Mouse (Mus musculus) hindbrain, embryonic 16.5 days (tissue): ENCODE results near the gene Mrpl57. TPM values are rescaled to one million over a fixed set of nuclear protein-coding genes. Genes with fewer than 3 reads are reported as not detected.
"Not testable (repeated sequence)": the region's sequence is repeated elsewhere in the genome, so short reads cannot be mapped to it uniquely, and the experiment has no call there.

Experiments
- ATAC-seq: fragments of 200-750 bp; cut with Nextera tagmentation; 2 replicates; pipeline ENCODE4 v1.8.0; 2017; ENCODE audit warnings: moderate TSS enrichment, moderate library complexity
- H3K27ac ChIP-seq: fragments of 300-500 bp; sonication (generic); 2 replicates; pipeline ENCODE4 v1.5.1; 2014; ENCODE audit warnings: low read depth, mild to moderate bottlenecking, control low read depth, low read length, moderate library complexity
- H3K27me3 ChIP-seq: fragments of 300-500 bp; sonication (generic); replicated peaks from 2 replicates; pipeline ENCODE4 v1.6.1; 2014; ENCODE audit warnings: low read length; ENCODE audit not compliant: control insufficient read depth, insufficient read depth
- H3K36me3 ChIP-seq: fragments of 300-500 bp; sonication (generic); 2 replicates; pipeline ENCODE4 v1.6.1; 2014; ENCODE audit warnings: mild to moderate bottlenecking, low read length, moderate library complexity, mixed read lengths; ENCODE audit not compliant: control insufficient read depth, insufficient read depth
- H3K4me1 ChIP-seq: fragments of 300-500 bp; sonication (generic); 2 replicates; pipeline ENCODE4 v1.6.1; 2014; ENCODE audit warnings: low read depth, low read length; ENCODE audit not compliant: control insufficient read depth, insufficient read depth
- H3K4me2 ChIP-seq: fragments of 300-500 bp; sonication (generic); 2 replicates; pipeline ENCODE4 v1.6.1; 2014; ENCODE audit warnings: mild to moderate bottlenecking, low read length, control low read depth, moderate library complexity
- H3K4me3 ChIP-seq: fragments of 300-500 bp; sonication (generic); 2 replicates; pipeline ENCODE4 v1.5.1; 2014; ENCODE audit warnings: mild to moderate bottlenecking, low read length, control low read depth, moderate library complexity
- H3K9ac ChIP-seq: fragments of 300-500 bp; sonication (generic); 2 replicates; pipeline ENCODE4 v1.6.1; 2014; ENCODE audit warnings: low read depth, mild to moderate bottlenecking, control low read depth, low read length, moderate library complexity
- H3K9me3 ChIP-seq: fragments of 300-500 bp; sonication (generic); 2 replicates; pipeline ENCODE4 v1.6.1; 2014; ENCODE audit warnings: mild to moderate bottlenecking, low read length, moderate library complexity; ENCODE audit not compliant: control insufficient read depth
- WGBS: fragments of 180-500 bp; shearing (Covaris S2); extraction: QIAGEN DNeasy Blood & Tissue Kit; methylation state at CpG from one replicate; pipeline ENCODE4 v1.1.7; 2014; 5-methylcytosine and 5-hydroxymethylcytosine counted together
- polyA plus RNA-seq: library from polyadenylated mRNA; unstranded; fragments of >200 nt; fragmentation: Nextera tagmentation; extraction: Ambion mirVana; gene quantifications from 2 replicates; pipeline ENCODE4 v1.2.1, GENCODE M21; 2015

Mrpl57 gene
- polyA plus RNA-seq, 1 experiment from 2014 or later: 162 TPM

GRCm38 (mm10) chr14:57808558-57808957, 17.5 kb upstream of the Mrpl57 start:
- Histone ChIP-seq H3K36me3 (peaks cover 26% of the 10 kb centered on the region), H3K9me3 (no peaks in the 10 kb centered on the region), H3K9ac (no peak overlapping the region), H3K4me2 (no peak overlapping the region), H3K4me3 (no peak overlapping the region), H3K4me1 (no peaks in the 10 kb centered on the region), H3K27ac (no peak overlapping the region), H3K27me3 (no peaks in the 10 kb centered on the region)
- 73% methylated on average over 5 of the region's 5 CpGs for WGBS
- ATAC-seq: no peak

DNA sequence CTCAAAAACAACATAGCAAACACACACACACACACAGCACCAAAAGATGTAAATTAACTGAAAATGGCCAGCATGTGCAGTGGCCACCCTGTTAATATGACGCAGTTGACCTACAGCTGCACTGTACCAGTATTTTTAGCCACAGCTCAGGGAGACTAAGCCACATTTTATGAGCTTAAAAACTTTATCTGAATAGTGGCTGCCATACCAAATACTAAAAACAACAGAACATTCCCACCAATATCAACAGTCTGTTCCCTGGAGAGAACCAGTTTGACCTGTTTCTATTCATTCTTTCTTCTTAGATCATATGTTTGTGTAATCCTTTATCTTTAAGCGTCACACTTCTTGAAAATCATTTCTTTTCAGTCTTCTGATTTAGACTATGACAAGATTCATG, 15.1 kb upstream of the Mrpl57 start:
- H3K9ac ChIP-seq: no peak overlapping the region
- ATAC-seq: no peak

GRCm38 (mm10) chr14:57811844-57812243, 14.2 kb upstream of the Mrpl57 start:
- H3K4me2 ChIP-seq: no peak overlapping the region
- no peaks in the 10 kb centered on the region for H3K9me3 ChIP-seq
- no peaks in the 10 kb centered on the region for H3K4me1 ChIP-seq
- no peak overlapping the region for H3K9ac ChIP-seq
- 96% methylated on average over 5 of the region's 5 CpGs for WGBS
- H3K27me3 ChIP-seq: no peaks in the 10 kb centered on the region
- no peak overlapping the region for H3K27ac ChIP-seq
- no peak overlapping the region for H3K4me3 ChIP-seq
- ATAC-seq: no peak
- H3K36me3 ChIP-seq: peaks cover 10% of the 10 kb centered on the region

More for the DNA sequence above, 15.1 kb upstream of the Mrpl57 start:
- Histone ChIP-seq H3K9me3 (no peaks in the 10 kb centered on the region), H3K4me2 (no peak overlapping the region), H3K4me1 (no peaks in the 10 kb centered on the region), H3K27me3 (no peaks in the 10 kb centered on the region), H3K27ac (no peak overlapping the region), H3K4me3 (no peak overlapping the region), H3K36me3 (peaks cover 18% of the 10 kb centered on the region)
- 94% methylated on average over 2 of the region's 2 CpGs for whole genome bisulfite sequencing

DNA sequence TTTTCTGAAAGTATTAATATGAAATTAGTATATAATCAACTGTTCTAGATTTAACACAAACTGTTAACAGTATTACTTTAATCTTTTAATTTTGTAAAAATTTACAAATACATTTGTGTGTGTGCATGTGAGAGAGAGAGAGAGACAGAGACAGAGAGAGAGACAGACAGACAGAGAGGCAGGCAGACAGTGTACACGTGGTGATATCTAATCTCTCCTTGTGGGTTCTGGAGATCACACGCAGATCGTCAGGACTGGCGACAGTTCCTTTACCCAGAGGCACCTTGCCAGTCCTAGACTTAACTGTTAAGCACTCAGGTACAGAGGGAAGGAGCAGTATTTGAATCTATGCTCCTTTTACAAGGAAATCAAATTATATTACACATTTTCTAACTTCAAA, 5.2 kb upstream of the Mrpl57 start:
- H3K4me2 ChIP-seq: no peak overlapping the region
- H3K9ac ChIP-seq: no peak overlapping the region
- no peaks in the 10 kb centered on the region for H3K27me3 ChIP-seq
- no peaks in the 10 kb centered on the region for H3K9me3 ChIP-seq
- H3K4me1 ChIP-seq: peaks cover 2% of the 10 kb centered on the region; the same call in 1 of the 2 replicates
- H3K4me3 ChIP-seq: no peak overlapping the region
- H3K27ac ChIP-seq: no peak overlapping the region
- WGBS: 91% methylated on average over 4 of the region's 4 CpGs
- no peak for ATAC-seq
- H3K36me3 ChIP-seq: no peaks in the 10 kb centered on the region

- H3K36me3 ChIP-seq: no peaks in the 10 kb centered on the region
- H3K9me3 ChIP-seq: no peaks in the 10 kb centered on the region
- peak overlapping the region; percentile 95 for H3K9ac ChIP-seq
- H3K4me3 ChIP-seq: peak overlapping the region; percentile 90
- peaks cover 11% of the 10 kb centered on the region for H3K4me1 ChIP-seq
- H3K27ac ChIP-seq: peak overlapping the region; percentile 9; the same call in 1 of the 2 replicates
- WGBS: 71% methylated on average over 1 of the region's 1 CpGs
- ATAC-seq: no peak
- peak overlapping the region; percentile 79 for H3K4me2 ChIP-seq
- no peaks in the 10 kb centered on the region for H3K27me3 ChIP-seq
These were observed 1.2 kb downstream of the Mrpl57 start for GRCm38 (mm10) chr14:57827284-57827683.

DNA sequence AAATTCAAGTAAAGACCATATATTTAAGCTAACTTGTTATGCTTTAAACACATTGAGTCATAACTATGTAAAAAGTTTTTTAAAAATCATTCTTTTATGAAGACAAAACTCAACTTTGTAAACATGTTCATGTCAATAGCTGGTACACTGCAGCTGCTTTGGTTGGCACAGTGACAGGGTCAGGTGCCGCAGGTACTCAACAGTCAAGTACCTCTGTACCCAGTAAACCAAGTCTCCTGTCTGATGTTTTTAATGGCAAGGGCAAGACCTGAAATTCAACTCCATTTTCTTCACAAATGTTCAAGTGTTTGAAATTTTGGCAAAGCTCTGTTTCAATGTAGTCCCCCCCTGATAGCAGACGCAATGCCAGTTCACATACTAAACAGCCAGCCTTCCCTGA, 7.5 kb downstream of the Mrpl57 start:
- Histone ChIP-seq H3K27ac (no peak overlapping the region), H3K36me3 (peaks cover 13% of the 10 kb centered on the region), H3K27me3 (no peaks in the 10 kb centered on the region), H3K4me2 (no peak overlapping the region), H3K9ac (no peak overlapping the region), H3K9me3 (no peaks in the 10 kb centered on the region), H3K4me1 (no peaks in the 10 kb centered on the region), H3K4me3 (no peak overlapping the region)
- ATAC-seq: no peak
- WGBS: 99% methylated on average over 2 of the region's 2 CpGs

DNA sequence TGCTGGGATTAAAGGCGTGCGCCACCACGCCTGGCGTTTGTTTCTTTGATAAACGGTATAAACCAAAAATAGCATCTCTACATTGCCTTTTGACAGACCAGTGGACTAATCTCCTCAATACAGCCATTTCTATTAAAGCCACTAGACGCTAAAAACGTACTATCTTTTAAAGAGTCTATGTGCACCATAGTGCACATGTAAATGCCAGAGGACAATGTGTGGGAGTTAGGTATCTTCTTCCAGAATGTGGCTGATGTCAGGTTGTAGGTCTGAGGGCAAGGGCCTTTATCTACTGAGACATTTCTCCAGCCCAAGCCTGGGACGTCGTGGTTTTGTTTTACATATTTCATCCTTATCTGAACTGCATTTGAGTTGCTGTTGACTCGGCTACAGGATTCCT, 9.1 kb downstream of the Mrpl57 start:
- no peak overlapping the region for H3K27ac ChIP-seq
- no peak overlapping the region for H3K4me3 ChIP-seq
- no peaks in the 10 kb centered on the region for H3K9me3 ChIP-seq
- WGBS: 96% methylated on average over 10 of the region's 10 CpGs
- H3K9ac ChIP-seq: no peak overlapping the region
- peaks cover 19% of the 10 kb centered on the region for H3K36me3 ChIP-seq
- ATAC-seq: no peak
- no peak overlapping the region for H3K4me2 ChIP-seq
- H3K27me3 ChIP-seq: no peaks in the 10 kb centered on the region
- H3K4me1 ChIP-seq: no peaks in the 10 kb centered on the region

- 95% methylated on average over 3 of the region's 3 CpGs for WGBS
- no peaks in the 10 kb centered on the region for H3K9me3 ChIP-seq
- H3K4me2 ChIP-seq: no peak overlapping the region
- peaks cover 10% of the 10 kb centered on the region for H3K36me3 ChIP-seq
- no peaks in the 10 kb centered on the region for H3K27me3 ChIP-seq
- no peak overlapping the region for H3K27ac ChIP-seq
- H3K4me3 ChIP-seq: no peak overlapping the region
- H3K9ac ChIP-seq: no peak overlapping the region
- H3K4me1 ChIP-seq: no peaks in the 10 kb centered on the region
- ATAC-seq: no peak
These were observed 18.5 kb downstream of the Mrpl57 start for GRCm38 (mm10) chr14:57844535-57844934.

GRCm38 (mm10) chr14:57848061-57848460, 22.0 kb downstream of the Mrpl57 start:
- WGBS: 82% methylated on average over 5 of the region's 5 CpGs
- H3K4me1 ChIP-seq, H3K4me3 ChIP-seq, H3K9me3 ChIP-seq, H3K27ac ChIP-seq, H3K36me3 ChIP-seq, ATAC-seq, H3K27me3 ChIP-seq, H3K9ac ChIP-seq, H3K4me2 ChIP-seq: not testable (repeated sequence)

DNA sequence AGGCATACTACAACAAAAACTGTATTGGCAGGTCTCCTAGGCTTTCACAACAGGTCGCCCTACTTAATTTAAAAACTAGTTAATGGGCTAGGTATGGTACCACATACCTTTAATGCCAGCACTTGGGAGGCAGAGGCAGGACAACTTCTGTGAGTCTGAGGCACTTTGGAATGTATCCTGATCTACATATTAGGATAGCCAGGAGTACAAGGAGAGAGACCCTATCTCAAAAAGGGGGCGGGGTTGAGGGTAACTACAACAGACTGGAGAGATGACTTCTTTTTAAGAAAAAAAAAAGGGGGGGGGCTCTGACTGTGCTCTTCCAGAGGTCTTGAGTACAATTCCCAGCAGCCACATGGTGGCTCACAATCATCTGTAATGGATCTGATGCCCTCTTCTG, 22.6 kb downstream of the Mrpl57 start:
- Histone ChIP-seq H3K9ac (no peak overlapping the region), H3K4me1 (no peaks in the 10 kb centered on the region), H3K36me3 (peaks cover 7% of the 10 kb centered on the region), H3K27me3 (no peaks in the 10 kb centered on the region), H3K27ac (no peak overlapping the region), H3K4me2 (no peak overlapping the region), H3K9me3 (no peaks in the 10 kb centered on the region), H3K4me3 (no peak overlapping the region)
- 97% methylated on average over 2 of the region's 2 CpGs for WGBS
- ATAC-seq: no peak
